Mouse (Mus musculus) hindbrain, postnatal 0 days (tissue): ENCODE results near the gene Gnao1. TPM values are rescaled to one million over a fixed set of nuclear protein-coding genes. Genes with fewer than 3 reads are reported as not detected.
A peak's percentile ranks its signal among the peaks of the same experiment; 100 is the strongest.

ENCODE experiments used
- ATAC-seq: fragments of 200-750 bp; cut with Nextera tagmentation; 2 replicates; pipeline ENCODE4 v1.8.0; 2017; ENCODE audit warnings: mild to moderate bottlenecking, moderate TSS enrichment, moderate library complexity
- DNase-seq: peaks from one replicate; pipeline ENCODE4 v3.0.0-alpha.2; 2015; ENCODE audit warnings: low spot score
- H3K27ac ChIP-seq: fragments of 300-500 bp; sonication (generic); 2 replicates; pipeline ENCODE4 v1.5.1; 2014; ENCODE audit warnings: mild to moderate bottlenecking
- H3K27me3 ChIP-seq: fragments of 300-500 bp; sonication (generic); 2 replicates; pipeline ENCODE4 v1.6.1; 2014; ENCODE audit warnings: low read length, mixed read lengths; ENCODE audit not compliant: insufficient read depth
- H3K36me3 ChIP-seq: fragments of 300-500 bp; sonication (generic); 2 replicates; pipeline ENCODE4 v1.6.1; 2014; ENCODE audit warnings: low read length, mixed read lengths; ENCODE audit not compliant: insufficient read depth
- H3K4me1 ChIP-seq: fragments of 300-500 bp; sonication (generic); 2 replicates; pipeline ENCODE4 v1.6.1; 2014; ENCODE audit warnings: antibody characterized with exemption, low read length, mixed read lengths; ENCODE audit not compliant: insufficient read depth
- H3K4me2 ChIP-seq: fragments of 300-500 bp; sonication (generic); 2 replicates; pipeline ENCODE4 v1.6.1; 2014; ENCODE audit warnings: low read depth, mild to moderate bottlenecking, low read length, moderate library complexity, mixed read lengths
- H3K4me3 ChIP-seq: fragments of 300-500 bp; sonication (generic); 2 replicates; pipeline ENCODE4 v1.5.1; 2014; ENCODE audit warnings: low read length
- H3K9ac ChIP-seq: fragments of 300-500 bp; sonication (generic); replicated peaks from 2 replicates; pipeline ENCODE4 v1.6.1; 2014; ENCODE audit warnings: mild to moderate bottlenecking, low read length, moderate library complexity, mixed read lengths
- H3K9me3 ChIP-seq: fragments of 300-500 bp; sonication (generic); 2 replicates; pipeline ENCODE4 v1.6.1; 2016; ENCODE audit warnings: low read length, mixed read lengths
- CTCF ChIP-seq: IDR thresholded peaks from 2 replicates; pipeline ENCODE4 v1.5.1; 2016; ENCODE audit warnings: antibody characterized with exemption, control low read depth, low read depth
- WGBS: fragments of 180-500 bp; shearing (Covaris S2); extraction: QIAGEN DNeasy Blood & Tissue Kit; methylation state at CpG from one replicate; pipeline ENCODE4 v1.1.7; 2014; 5-methylcytosine and 5-hydroxymethylcytosine counted together
- polyA plus RNA-seq: library from polyadenylated mRNA; unstranded; fragments of >200 nt; fragmentation: Nextera tagmentation; extraction: Ambion mirVana; gene quantifications from 2 replicates; pipeline ENCODE4 v1.2.1, GENCODE M21; 2015
- total RNA-seq: library from RNA; depleted of rRNA; stranded (reverse); fragments of >200 nt; gene quantifications from 2 replicates; pipeline ENCODE4 v1.2.3, GENCODE M21; 2014

The Gnao1 gene
- total and polyA plus RNA-seq, 2 experiments from 2014 or later = 244 to 291 TPM

- peak; percentile 49; the same call in 1 of the 2 replicates for ATAC-seq
- TF ChIP-seq CTCF = no peak
These were observed 170.4 kb downstream of the Gnao1 start for GRCm38 (mm10) chr8:93980141-93980540.

GRCm38 (mm10) chr8:93981679-93982215 lies 172.0 kb downstream of the Gnao1 start:
- H3K9me3 ChIP-seq = no peaks in the 10 kb centered on the region
- no peak overlapping the region for H3K4me2 ChIP-seq
- no peak overlapping the region for H3K27ac ChIP-seq
- TF ChIP-seq CTCF = no peak
- peaks cover 46% of the 10 kb centered on the region for H3K36me3 ChIP-seq
- no peak for DNase-seq
- no peak overlapping the region for H3K4me3 ChIP-seq
- ATAC-seq = no peak
- no peak overlapping the region for H3K9ac ChIP-seq
- H3K4me1 ChIP-seq = no peaks in the 10 kb centered on the region
- WGBS = 93% methylated on average over 5 of the region's 5 CpGs
- H3K27me3 ChIP-seq = no peaks in the 10 kb centered on the region

More at GRCm38 (mm10) chr8:93980141-93980540, 170.4 kb downstream of the Gnao1 start:
- H3K4me3 ChIP-seq = no peak overlapping the region
- H3K27me3 ChIP-seq = no peaks in the 10 kb centered on the region
- DNase-seq = peak; percentile 40
- H3K4me1 ChIP-seq = no peaks in the 10 kb centered on the region
- no peak overlapping the region for H3K27ac ChIP-seq
- peaks cover 47% of the 10 kb centered on the region for H3K36me3 ChIP-seq
- 67% methylated on average over 4 of the region's 4 CpGs for WGBS
- no peak overlapping the region for H3K9ac ChIP-seq
- no peak overlapping the region for H3K4me2 ChIP-seq
- no peaks in the 10 kb centered on the region for H3K9me3 ChIP-seq

GRCm38 (mm10) chr8:93983827-93984226 lies 174.1 kb downstream of the Gnao1 start:
- DNase-seq = peak; percentile 58

GRCm38 (mm10) chr8:93984731-93985130 lies 175.0 kb downstream of the Gnao1 start:
- WGBS = 88% methylated on average over 3 of the region's 3 CpGs
- H3K36me3 ChIP-seq = peaks cover 48% of the 10 kb centered on the region

More at GRCm38 (mm10) chr8:93983827-93984226, 174.1 kb downstream of the Gnao1 start:
- H3K9ac ChIP-seq = no peak overlapping the region
- peaks cover 48% of the 10 kb centered on the region for H3K36me3 ChIP-seq
- H3K27ac ChIP-seq = no peak overlapping the region
- no peaks in the 10 kb centered on the region for H3K4me1 ChIP-seq
- H3K27me3 ChIP-seq = no peaks in the 10 kb centered on the region
- TF ChIP-seq CTCF = peak; percentile 54
- WGBS = 64% methylated on average over 3 of the region's 3 CpGs
- H3K4me3 ChIP-seq = no peak overlapping the region
- no peak overlapping the region for H3K4me2 ChIP-seq
- H3K9me3 ChIP-seq = no peaks in the 10 kb centered on the region
- ATAC-seq = peak; percentile 71; the same call in 1 of the 2 replicates

GRCm38 (mm10) chr8:93989739-93990138 lies 180.0 kb downstream of the Gnao1 start:
- ATAC-seq (no peak), DNase-seq (no peak)
- Histone ChIP-seq H3K4me2 (no peak overlapping the region), H3K9ac (no peak overlapping the region), H3K27me3 (no peaks in the 10 kb centered on the region), H3K4me3 (no peak overlapping the region), H3K36me3 (peaks cover 27% of the 10 kb centered on the region), H3K4me1 (no peaks in the 10 kb centered on the region), H3K27ac (no peak overlapping the region), H3K9me3 (no peaks in the 10 kb centered on the region)
- no peak for TF ChIP-seq CTCF
- 94% methylated on average over 4 of the region's 4 CpGs for WGBS

More at GRCm38 (mm10) chr8:93984731-93985130, 175.0 kb downstream of the Gnao1 start:
- no peaks in the 10 kb centered on the region for H3K27me3 ChIP-seq
- ATAC-seq (no peak), DNase-seq (no peak)
- no peaks in the 10 kb centered on the region for H3K9me3 ChIP-seq
- H3K9ac ChIP-seq = no peak overlapping the region
- H3K4me2 ChIP-seq = no peak overlapping the region
- no peak overlapping the region for H3K27ac ChIP-seq
- H3K4me3 ChIP-seq = no peak overlapping the region
- H3K4me1 ChIP-seq = no peaks in the 10 kb centered on the region
- no peak for TF ChIP-seq CTCF

DNA sequence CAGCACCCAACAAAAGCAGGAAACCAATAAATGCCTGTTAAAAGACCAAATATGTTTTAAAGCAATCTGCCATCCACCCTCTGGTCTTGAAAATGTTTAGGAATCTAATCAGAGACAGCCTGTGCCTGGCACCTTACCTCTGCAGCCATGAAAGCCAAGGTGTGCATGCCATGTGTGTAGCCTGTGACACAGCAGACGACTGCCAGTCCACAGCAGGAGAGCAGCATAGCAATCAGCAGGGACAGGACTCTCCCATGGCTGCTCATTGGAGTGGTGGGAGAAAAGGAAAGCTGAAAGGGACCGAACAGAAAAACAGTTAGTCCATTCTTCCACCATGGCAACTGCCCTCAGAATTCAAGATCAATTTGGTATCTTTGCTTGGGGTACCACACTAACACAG lies 189.2 kb downstream of the Gnao1 start:
- no peak for TF ChIP-seq CTCF
- Histone ChIP-seq H3K4me2 (no peak overlapping the region), H3K9me3 (no peaks in the 10 kb centered on the region), H3K27ac (no peak overlapping the region), H3K4me1 (no peaks in the 10 kb centered on the region), H3K4me3 (no peak overlapping the region), H3K9ac (no peak overlapping the region), H3K27me3 (no peaks in the 10 kb centered on the region), H3K36me3 (peaks cover 27% of the 10 kb centered on the region)
- WGBS = 75% methylated on average over 2 of the region's 2 CpGs
- ATAC-seq = no peak
- no peak for DNase-seq

GRCm38 (mm10) chr8:94004139-94004538 lies 194.4 kb downstream of the Gnao1 start:
- TF ChIP-seq CTCF = no peak
- no peak for DNase-seq
- 88% methylated on average over 9 of the region's 9 CpGs for WGBS

More at GRCm38 (mm10) chr8:94004139-94004538, 194.4 kb downstream of the Gnao1 start:
- H3K4me2 ChIP-seq = no peak overlapping the region
- ATAC-seq = no peak
- H3K4me1 ChIP-seq = no peaks in the 10 kb centered on the region
- H3K9ac ChIP-seq = no peak overlapping the region
- H3K27ac ChIP-seq = no peak overlapping the region
- H3K9me3 ChIP-seq = no peaks in the 10 kb centered on the region
- peaks cover 13% of the 10 kb centered on the region; the same call in 1 of the 2 replicates for H3K36me3 ChIP-seq
- H3K4me3 ChIP-seq = no peak overlapping the region
- H3K27me3 ChIP-seq = no peaks in the 10 kb centered on the region
